Mouse (Mus musculus) liver, embryonic 13.5 days (tissue): Measurements from ENCODE around the gene Scube3. TPM values are rescaled to one million over a fixed set of nuclear protein-coding genes. Genes with fewer than 3 reads are reported as not detected.
A peak's percentile ranks its signal among the peaks of the same experiment; 100 is the strongest.

Experiments used
- ATAC-seq: fragments of 200-750 bp; cut with Nextera tagmentation; 2 replicates; pipeline ENCODE4 v1.8.0; 2017; ENCODE audit warnings: low read depth, mild to moderate bottlenecking, moderate number of reproducible peaks, moderate library complexity
- DNase-seq: peaks from one replicate; pipeline ENCODE4 v3.0.0; 2022
- H3K27ac ChIP-seq: fragments of 300-500 bp; sonication (generic); 2 replicates; pipeline ENCODE4 v1.5.1; 2015; ENCODE audit warnings: moderate library complexity, mild to moderate bottlenecking, inconsistent platforms
- H3K27me3 ChIP-seq: fragments of 300-500 bp; sonication (generic); 2 replicates; pipeline ENCODE4 v1.6.1; 2015; ENCODE audit warnings: mild to moderate bottlenecking, inconsistent platforms
- H3K36me3 ChIP-seq: fragments of 300-500 bp; sonication (generic); 2 replicates; pipeline ENCODE4 v1.6.1; 2015; ENCODE audit warnings: mild to moderate bottlenecking, inconsistent platforms
- H3K4me1 ChIP-seq: fragments of 300-500 bp; sonication (generic); replicated peaks from 2 replicates; pipeline ENCODE4 v1.6.1; 2015; ENCODE audit warnings: inconsistent platforms
- H3K4me2 ChIP-seq: fragments of 300-500 bp; sonication (generic); 2 replicates; pipeline ENCODE4 v1.6.1; 2015; ENCODE audit warnings: inconsistent platforms, mild to moderate bottlenecking, moderate library complexity
- H3K4me3 ChIP-seq: fragments of 300-500 bp; sonication (generic); replicated peaks from 2 replicates; pipeline ENCODE4 v1.5.1; 2015; ENCODE audit warnings: mild to moderate bottlenecking, inconsistent platforms
- H3K9ac ChIP-seq: fragments of 300-500 bp; sonication (generic); 2 replicates; pipeline ENCODE4 v1.6.1; 2015; ENCODE audit warnings: mild to moderate bottlenecking, inconsistent platforms
- H3K9me3 ChIP-seq: fragments of 300-500 bp; sonication (generic); replicated peaks from 2 replicates; pipeline ENCODE4 v1.6.1; 2016; ENCODE audit warnings: inconsistent platforms
- WGBS: fragments of 180-500 bp; shearing (Covaris S2); methylation state at CpG from one replicate; pipeline ENCODE4 v1.1.7; 2015; ENCODE audit not compliant: insufficient replicate concordance; 5-methylcytosine and 5-hydroxymethylcytosine counted together
- polyA plus RNA-seq: library from polyadenylated mRNA; unstranded; fragments of >200 nt; fragmentation: Nextera tagmentation; extraction: Ambion mirVana; gene quantifications from 2 replicates; pipeline ENCODE4 v1.2.1, GENCODE M21; 2015

Scube3 gene
- polyA plus RNA-seq = 0.29 and 0.38 TPM in 2 replicates

DNA sequence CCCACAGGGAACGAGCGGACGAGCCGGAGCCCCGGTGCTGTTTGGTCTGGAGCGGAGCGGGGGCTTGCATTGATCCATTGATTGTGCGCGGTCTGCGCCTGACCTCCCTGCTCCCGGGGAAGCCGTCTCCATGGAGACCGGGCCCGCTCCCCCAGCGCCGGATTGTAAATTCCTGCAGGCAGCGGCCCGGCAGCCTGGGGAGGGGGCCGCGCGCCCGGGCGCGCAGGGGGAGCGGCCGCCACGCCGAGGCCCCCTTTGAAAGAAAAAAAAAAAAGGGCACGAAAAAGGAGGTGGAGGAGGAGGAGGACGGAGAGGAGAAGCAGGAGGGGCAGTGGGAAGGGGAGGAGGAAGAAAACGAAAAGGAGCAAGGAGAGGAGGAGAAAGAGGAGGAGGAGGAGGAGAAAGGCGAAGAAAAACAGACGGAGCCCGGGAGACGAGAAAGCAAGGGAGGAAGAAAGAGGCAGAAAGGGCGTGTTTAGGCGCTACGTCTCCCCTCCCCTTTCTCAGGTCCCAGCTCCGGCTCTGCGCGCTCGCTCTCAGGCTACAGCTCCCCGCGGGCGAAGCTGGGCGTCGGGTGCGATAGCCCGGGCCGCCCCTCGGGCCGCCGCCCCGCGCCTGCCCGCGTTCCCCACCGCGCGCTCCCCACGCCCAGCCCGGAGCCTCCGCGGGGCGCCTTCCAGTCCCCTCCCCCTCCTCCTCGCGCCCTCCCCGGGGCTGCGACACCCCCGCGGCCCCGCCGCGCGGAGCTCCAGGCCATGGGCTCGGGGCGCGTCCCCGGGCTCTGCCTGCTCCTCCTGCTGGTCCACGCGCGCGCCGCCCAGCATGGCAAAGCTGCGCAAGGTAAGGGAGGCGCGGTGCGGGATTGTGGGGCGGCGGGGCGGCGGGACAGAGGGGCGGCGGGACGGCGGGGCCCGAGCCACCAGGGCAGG lies at the start of gene Scube3:
Gene Scube3, plus strand, starts transcription at position 371 of the 929 bp plus-strand sequence.
- Histone ChIP-seq H3K36me3 (no peaks in the 10 kb centered on the region), H3K27me3 (peaks cover 98% of the 10 kb centered on the region), H3K27ac (no peak within 1 kb of the TSS), H3K9ac (peak within 1 kb of the TSS; percentile 49), H3K9me3 (no peaks in the 10 kb centered on the region), H3K4me3 (peak within 1 kb of the TSS; percentile 59), H3K4me1 (peaks cover 27% of the 10 kb centered on the region), H3K4me2 (peak within 1 kb of the TSS; percentile 71)
- 1% methylated on average over 92 of the region's 97 CpGs for WGBS
- ATAC-seq (no peak), DNase-seq (no peak)

DNA sequence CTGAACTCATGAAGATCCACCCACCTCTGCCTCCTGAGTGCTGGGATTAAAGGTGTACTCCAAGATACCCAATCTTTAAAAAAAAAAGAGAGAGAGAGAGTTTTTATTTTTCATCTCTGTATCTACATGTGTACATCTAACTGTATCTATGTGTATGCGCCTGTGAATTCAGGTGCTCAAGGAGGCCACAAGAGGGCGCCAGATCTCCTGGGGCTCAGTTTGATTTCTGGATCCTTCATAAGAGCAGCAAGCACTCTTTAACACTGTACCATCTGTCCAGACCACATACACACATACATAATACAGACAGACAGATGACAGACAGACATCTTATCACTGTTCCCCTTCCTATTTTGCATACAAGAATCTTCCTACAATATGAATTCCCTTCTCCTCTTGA lies 49.6 kb upstream of the Scube3 start:
- H3K4me1 ChIP-seq = no peaks in the 10 kb centered on the region
- H3K4me3 ChIP-seq = no peak overlapping the region
- no peak overlapping the region for H3K4me2 ChIP-seq
- H3K27me3 ChIP-seq = no peaks in the 10 kb centered on the region
- H3K9ac ChIP-seq = no peak overlapping the region
- no peaks in the 10 kb centered on the region for H3K36me3 ChIP-seq
- 71% methylated on average over 2 of the region's 2 CpGs for WGBS
- DNase-seq (no peak), ATAC-seq (no peak)
- H3K27ac ChIP-seq = no peak overlapping the region
- H3K9me3 ChIP-seq = 0 out of 2 replicates have a peak, but pooled peaks cover 3% of the 10 kb centered on the region

DNA sequence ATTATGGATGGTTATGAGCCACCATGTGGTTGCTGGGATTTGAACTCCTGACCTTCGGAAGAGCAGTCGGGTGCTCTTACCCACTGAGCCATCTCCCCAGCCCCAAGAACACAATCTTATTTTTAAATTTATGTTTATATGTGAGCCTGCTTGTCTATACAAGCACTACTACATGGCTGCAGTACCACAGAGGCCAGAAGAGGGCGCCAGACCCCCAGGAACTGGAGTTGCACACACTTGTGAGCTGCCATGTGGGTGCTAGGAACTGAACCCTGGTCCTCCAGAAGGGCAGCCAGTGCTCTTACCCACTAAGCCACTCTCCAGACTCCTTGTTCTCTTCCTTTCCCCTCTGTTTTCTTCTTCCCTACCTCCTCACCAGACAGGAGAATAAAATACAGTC lies 48.1 kb upstream of the Scube3 start:
- 65% methylated on average over 3 of the region's 3 CpGs for WGBS
- no peak overlapping the region for H3K27ac ChIP-seq
- no peak overlapping the region for H3K4me2 ChIP-seq
- DNase-seq = no peak
- no peaks in the 10 kb centered on the region for H3K27me3 ChIP-seq
- H3K36me3 ChIP-seq = no peaks in the 10 kb centered on the region
- H3K9ac ChIP-seq = no peak overlapping the region
- no peaks in the 10 kb centered on the region for H3K4me1 ChIP-seq
- ATAC-seq = no peak
- no peak overlapping the region for H3K4me3 ChIP-seq
- 0 out of 2 replicates have a peak, but pooled peaks cover 3% of the 10 kb centered on the region for H3K9me3 ChIP-seq

DNA sequence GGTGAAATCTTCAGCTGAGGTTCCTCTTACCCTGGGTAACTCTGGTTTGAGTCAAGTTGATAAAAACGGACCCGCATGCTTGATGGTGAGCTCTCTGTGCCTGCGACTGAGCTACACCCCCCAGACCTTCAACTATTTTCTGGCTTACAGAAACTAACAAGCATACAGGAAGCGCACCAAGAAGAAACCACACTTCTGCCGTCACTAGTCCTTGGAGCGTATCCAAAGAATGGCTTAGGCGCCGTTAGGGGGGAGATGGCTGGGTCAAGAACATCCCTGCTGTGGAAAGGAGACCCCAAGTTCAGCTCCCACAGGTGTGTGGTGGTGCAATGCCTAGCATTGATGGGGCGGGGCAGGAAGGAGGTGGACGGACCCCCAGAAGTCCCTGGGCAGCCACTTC lies 45.5 kb upstream of the Scube3 start:
- Histone ChIP-seq H3K4me3 (no peak overlapping the region), H3K4me1 (no peaks in the 10 kb centered on the region), H3K4me2 (no peak overlapping the region), H3K36me3 (no peaks in the 10 kb centered on the region), H3K9me3 (peaks cover 3% of the 10 kb centered on the region; the same call in 1 of the 2 replicates), H3K27ac (no peak overlapping the region), H3K9ac (no peak overlapping the region), H3K27me3 (no peaks in the 10 kb centered on the region)
- DNase-seq (no peak), ATAC-seq (no peak)
- 69% methylated on average over 10 of the region's 10 CpGs for WGBS

DNA sequence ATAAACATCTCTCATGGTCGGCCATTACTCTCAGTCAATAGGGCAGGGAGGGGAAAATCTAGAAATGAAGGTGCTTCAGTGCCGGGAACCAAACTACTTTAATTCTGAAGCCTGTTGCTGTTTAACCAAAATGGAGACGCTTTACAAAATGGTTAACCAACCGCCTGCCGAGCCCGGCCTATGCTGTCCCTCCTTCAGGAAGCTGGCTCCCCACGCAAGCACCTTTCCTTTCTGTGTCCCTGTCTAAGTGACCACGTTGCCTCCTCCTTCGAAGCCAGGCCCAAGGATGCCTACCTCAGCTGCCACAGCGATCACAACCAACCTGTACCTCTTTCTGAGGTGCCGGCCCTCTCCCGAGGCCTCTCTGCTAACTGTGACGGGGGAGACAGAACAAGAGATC lies 44.6 kb upstream of the Scube3 start:
- ATAC-seq (no peak), DNase-seq (no peak)
- no peak overlapping the region for H3K27ac ChIP-seq
- peaks cover 1% of the 10 kb centered on the region; the same call in 1 of the 2 replicates for H3K9me3 ChIP-seq
- H3K9ac ChIP-seq = no peak overlapping the region
- H3K4me3 ChIP-seq = no peak overlapping the region
- H3K36me3 ChIP-seq = no peaks in the 10 kb centered on the region
- H3K27me3 ChIP-seq = no peaks in the 10 kb centered on the region
- WGBS = 72% methylated on average over 13 of the region's 13 CpGs
- no peaks in the 10 kb centered on the region for H3K4me1 ChIP-seq
- H3K4me2 ChIP-seq = no peak overlapping the region

DNA sequence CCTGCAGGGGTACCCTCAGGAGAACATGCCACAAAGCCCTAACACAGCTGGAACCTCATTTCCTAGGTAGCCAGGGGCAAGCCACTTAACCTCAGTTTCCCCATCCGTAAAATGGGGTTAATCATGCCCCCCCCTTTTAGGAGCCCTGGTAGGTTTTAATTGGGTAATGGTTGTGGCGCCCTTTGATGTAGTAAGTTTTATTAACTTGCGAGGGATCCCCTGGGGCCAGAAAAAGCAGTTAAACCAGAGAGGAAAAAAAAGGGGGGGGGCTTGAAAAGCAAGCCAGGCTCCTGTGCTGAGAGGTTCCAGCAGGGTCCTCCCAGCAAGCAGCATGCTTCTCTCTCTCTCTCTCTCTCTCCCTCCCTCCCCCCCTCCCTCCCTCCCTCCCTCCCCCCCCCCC lies 42.9 kb upstream of the Scube3 start:
- Histone ChIP-seq H3K9me3 (no peaks in the 10 kb centered on the region; the same call in 1 of the 2 replicates), H3K4me1 (no peaks in the 10 kb centered on the region), H3K4me2 (no peak overlapping the region), H3K9ac (no peak overlapping the region), H3K27ac (no peak overlapping the region), H3K27me3 (no peaks in the 10 kb centered on the region), H3K4me3 (no peak overlapping the region), H3K36me3 (no peaks in the 10 kb centered on the region)
- ATAC-seq (no peak), DNase-seq (no peak)
- 50% methylated on average over 3 of the region's 3 CpGs for WGBS

DNA sequence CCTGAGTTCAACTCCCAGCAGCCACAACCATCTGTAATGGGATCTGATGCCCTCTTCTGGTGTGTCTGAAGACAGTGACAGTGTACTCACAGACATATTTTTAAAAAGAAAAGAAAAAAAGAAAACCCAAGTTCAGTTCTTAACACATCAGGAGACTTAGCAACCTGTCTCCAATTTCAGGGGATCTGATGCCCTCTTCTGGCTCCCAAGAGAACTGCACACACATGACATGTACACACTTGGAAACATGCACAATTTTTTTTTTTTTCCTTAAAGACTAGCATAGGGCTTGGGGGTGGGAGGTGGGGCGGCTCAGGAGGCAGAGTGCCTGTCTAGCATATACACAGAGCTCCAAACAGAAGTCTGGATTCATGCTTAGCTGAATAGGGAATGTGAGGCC lies 41.3 kb upstream of the Scube3 start:
- Histone ChIP-seq H3K4me3 (no peak overlapping the region), H3K36me3 (no peaks in the 10 kb centered on the region), H3K4me2 (no peak overlapping the region), H3K27me3 (no peaks in the 10 kb centered on the region), H3K27ac (no peak overlapping the region), H3K9ac (no peak overlapping the region), H3K4me1 (no peaks in the 10 kb centered on the region), H3K9me3 (no peaks in the 10 kb centered on the region; the same call in 1 of the 2 replicates)
- 43% methylated on average over 1 of the region's 1 CpGs for WGBS
- DNase-seq (no peak), ATAC-seq (no peak)

DNA sequence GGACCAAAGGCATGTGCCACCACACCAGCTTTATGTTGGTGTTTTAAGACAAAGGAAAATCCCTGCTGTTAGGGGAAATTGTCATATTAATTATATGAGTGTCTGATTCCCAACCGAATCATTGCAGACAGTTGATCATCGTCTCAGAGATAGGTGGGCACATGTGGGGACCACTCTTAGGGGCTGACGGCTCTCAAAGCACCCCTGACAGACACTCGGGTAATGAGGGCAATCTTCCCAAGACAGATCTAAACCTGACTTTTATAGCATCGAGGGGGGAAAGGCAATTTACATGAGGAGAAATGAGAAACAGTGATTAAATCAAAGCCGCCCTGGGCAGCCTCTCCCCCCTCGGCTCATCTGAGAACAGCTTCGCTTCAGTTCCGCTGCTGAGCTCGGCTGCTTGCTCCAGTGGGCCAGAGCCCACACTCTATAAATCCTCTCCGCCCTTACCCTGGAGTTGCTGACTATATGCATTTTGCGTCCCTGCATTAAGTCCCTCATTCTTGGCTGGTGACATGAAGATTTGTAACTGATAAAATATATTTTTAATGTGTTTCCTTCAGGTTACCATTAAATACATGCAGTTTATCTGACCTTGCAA lies 40.6 kb upstream of the Scube3 start:
- H3K9me3 ChIP-seq = no peaks in the 10 kb centered on the region; the same call in 1 of the 2 replicates
- H3K27ac ChIP-seq = no peak overlapping the region
- no peaks in the 10 kb centered on the region for H3K27me3 ChIP-seq
- H3K36me3 ChIP-seq = no peaks in the 10 kb centered on the region
- no peak for DNase-seq
- ATAC-seq = no peak
- H3K4me2 ChIP-seq = no peak overlapping the region
- WGBS = 52% methylated on average over 12 of the region's 12 CpGs
- no peaks in the 10 kb centered on the region for H3K4me1 ChIP-seq
- no peak overlapping the region for H3K9ac ChIP-seq
- no peak overlapping the region for H3K4me3 ChIP-seq

DNA sequence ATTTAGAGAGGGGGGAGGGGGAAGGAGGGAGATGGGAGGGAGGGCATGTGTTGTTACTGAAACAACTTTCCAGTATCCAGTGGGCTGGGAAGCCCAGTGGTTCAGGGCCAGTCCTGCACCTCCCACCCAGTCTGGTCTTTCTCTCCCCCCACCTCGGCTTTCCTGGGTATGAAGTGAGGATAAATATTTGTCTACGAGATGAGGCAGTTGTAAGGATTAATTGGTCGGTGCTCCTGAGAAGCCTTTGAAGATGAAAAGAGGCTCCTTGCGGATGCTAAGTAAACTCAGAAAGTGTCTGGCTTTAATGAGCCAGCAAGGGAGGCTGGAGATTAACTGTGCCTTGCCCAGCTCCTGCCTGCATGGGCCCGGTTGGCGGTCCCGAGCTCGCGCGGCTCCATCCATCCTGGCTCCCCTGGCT lies 40.0 kb upstream of the Scube3 start:
- no peak for DNase-seq
- no peaks in the 10 kb centered on the region for H3K4me1 ChIP-seq
- no peak overlapping the region for H3K9ac ChIP-seq
- 53% methylated on average over 10 of the region's 10 CpGs for WGBS
- ATAC-seq = no peak
- H3K36me3 ChIP-seq = no peaks in the 10 kb centered on the region
- H3K27me3 ChIP-seq = no peaks in the 10 kb centered on the region
- H3K4me3 ChIP-seq = no peak overlapping the region
- no peak overlapping the region for H3K27ac ChIP-seq
- no peaks in the 10 kb centered on the region; the same call in 1 of the 2 replicates for H3K9me3 ChIP-seq
- H3K4me2 ChIP-seq = no peak overlapping the region

DNA sequence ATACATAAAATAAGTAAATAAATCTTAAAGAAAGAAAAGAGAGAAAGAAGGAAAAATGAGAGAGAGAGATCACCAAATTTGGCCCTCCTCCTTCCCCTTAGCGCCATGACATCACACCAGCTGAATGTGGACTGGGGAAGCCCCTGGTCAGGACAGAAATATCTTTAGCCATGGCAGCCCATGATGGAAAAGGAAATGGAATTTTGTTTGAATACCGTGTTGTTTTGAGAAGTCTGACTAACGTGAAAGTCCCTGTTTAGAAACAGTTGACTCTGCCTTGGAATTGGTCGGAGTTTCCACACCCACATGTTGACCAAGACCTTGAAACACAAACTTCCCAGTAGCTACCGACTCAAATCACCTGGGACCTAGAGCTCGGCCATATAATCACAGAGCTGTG lies 37.5 kb upstream of the Scube3 start:
- Histone ChIP-seq H3K4me1 (no peaks in the 10 kb centered on the region), H3K9me3 (no peaks in the 10 kb centered on the region; the same call in 1 of the 2 replicates), H3K36me3 (no peaks in the 10 kb centered on the region), H3K4me2 (no peak overlapping the region), H3K27me3 (0 out of 2 replicates have a peak, but pooled peaks cover 3% of the 10 kb centered on the region), H3K4me3 (no peak overlapping the region), H3K27ac (no peak overlapping the region), H3K9ac (no peak overlapping the region)
- DNase-seq = no peak
- no peak for ATAC-seq
- WGBS = 76% methylated on average over 6 of the region's 6 CpGs

DNA sequence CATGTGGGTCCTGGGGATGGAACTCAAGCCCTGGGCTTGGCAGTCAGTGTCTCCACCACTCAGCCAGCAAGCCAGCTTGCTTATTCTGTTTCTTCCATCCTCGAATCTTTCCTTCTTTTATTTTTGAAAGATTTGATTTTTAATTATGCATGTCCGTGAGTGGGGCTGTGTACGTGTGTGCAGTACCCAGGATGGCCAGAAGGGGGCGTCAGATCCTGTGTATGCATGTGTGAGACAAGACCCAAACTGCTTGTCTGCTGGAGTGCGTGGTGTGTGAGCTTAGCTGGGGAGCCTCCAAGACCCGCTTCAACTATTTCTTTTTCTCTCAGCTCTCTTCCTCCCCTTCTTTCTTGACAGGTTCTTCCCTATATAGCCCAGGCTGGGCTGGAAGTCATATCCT lies 35.6 kb upstream of the Scube3 start:
- WGBS = 60% methylated on average over 6 of the region's 6 CpGs
- Histone ChIP-seq H3K4me2 (no peak overlapping the region), H3K27ac (no peak overlapping the region), H3K27me3 (0 out of 2 replicates have a peak, but pooled peaks cover 3% of the 10 kb centered on the region), H3K9me3 (no peaks in the 10 kb centered on the region), H3K4me1 (no peaks in the 10 kb centered on the region), H3K36me3 (no peaks in the 10 kb centered on the region), H3K9ac (no peak overlapping the region), H3K4me3 (no peak overlapping the region)
- ATAC-seq (no peak), DNase-seq (no peak)
